Mouse (Mus musculus) layer of hippocampus, adult 2 months (tissue): ENCODE data around the gene Igfbp6. TPM values are rescaled to one million over a fixed set of nuclear protein-coding genes. Genes with fewer than 3 reads are reported as not detected.
A peak's percentile ranks its signal among the peaks of the same experiment; 100 is the strongest.
"Not testable (repeated sequence)": the region's sequence is repeated elsewhere in the genome, so short reads cannot be mapped to it uniquely, and the experiment has no call there.

Experiments used
- DNase-seq, 2 experiments: peaks; one replicate each; pipeline ENCODE4 v3.0.0; 2022; ENCODE audit warnings: low spot score in 2 of 2
- H3K27ac ChIP-seq: fragments of 200-600 bp; 2 replicates; pipeline ENCODE4 v1.8.1; 2022
- H3K4me3 ChIP-seq: fragments of 200-600 bp; 2 replicates; pipeline ENCODE4 v1.8.1; 2022; ENCODE audit warnings: mild to moderate bottlenecking
- CTCF ChIP-seq: fragments of 200-600 bp; conservative IDR thresholded peaks from 2 replicates; pipeline ENCODE4 v1.8.1; 2022; ENCODE audit warnings: antibody characterized with exemption, mild to moderate bottlenecking, moderate library complexity
- total RNA-seq, 2 experiments: library from RNA; stranded (reverse); gene quantifications; 2 replicates each; pipeline ENCODE4 v1.2.3; 2021

Igfbp6 gene
- total RNA-seq, 2 experiments from 2014 or later = 6.9 to 7.7 TPM

GRCm38 (mm10) chr15:102152646-102153045 lies 8.5 kb downstream of the Igfbp6 start:
- no peak for DNase-seq

DNA sequence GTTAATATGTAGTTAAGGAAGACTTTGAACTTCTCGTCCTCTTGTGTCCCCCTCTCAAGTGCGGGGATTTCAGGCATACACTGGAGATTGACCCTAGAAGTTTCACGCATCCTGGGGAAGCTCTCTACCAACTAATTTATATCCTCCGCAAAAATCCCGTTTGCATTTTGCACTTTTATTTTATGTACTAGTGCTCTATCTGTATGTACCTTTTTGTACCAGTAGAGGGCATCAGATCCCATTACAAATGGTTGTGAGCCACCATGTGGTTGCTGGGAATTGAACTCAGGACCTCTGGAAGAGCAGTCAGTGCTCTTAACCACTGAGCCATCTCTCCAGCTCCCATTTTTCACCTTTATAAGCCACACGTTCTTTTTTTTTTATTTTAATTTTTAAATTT lies 10.8 kb downstream of the Igfbp6 start:
- DNase-seq, H3K27ac ChIP-seq, H3K4me3 ChIP-seq: not testable (repeated sequence)
- peak; percentile 47 for TF ChIP-seq CTCF

More at GRCm38 (mm10) chr15:102152646-102153045, 8.5 kb downstream of the Igfbp6 start:
- no peak overlapping the region for H3K4me3 ChIP-seq
- H3K27ac ChIP-seq = no peak overlapping the region
- TF ChIP-seq CTCF = no peak

DNA sequence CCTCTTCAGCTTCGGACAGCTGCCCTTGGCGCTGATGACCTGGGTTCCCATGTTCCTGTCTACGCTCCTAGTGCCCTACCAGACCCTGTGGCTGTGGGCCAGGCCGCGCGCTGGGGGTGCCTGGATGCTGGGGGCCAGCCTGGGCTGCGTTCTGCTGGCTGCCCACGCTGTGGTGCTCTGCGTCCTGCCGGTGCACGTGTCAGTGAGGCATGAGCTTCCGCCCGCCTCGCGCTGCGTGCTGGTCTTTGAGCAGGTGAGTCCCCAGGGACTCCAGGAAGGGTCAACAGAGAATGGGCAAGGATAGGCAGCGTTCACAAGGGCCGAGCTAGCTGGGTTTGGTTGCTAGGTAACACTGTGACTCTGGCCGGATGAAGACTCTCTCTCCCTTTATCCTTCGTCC lies 12.7 kb downstream of the Igfbp6 start:
- Histone ChIP-seq H3K27ac (no peak overlapping the region), H3K4me3 (no peak overlapping the region)
- TF ChIP-seq CTCF = no peak
- no peak for DNase-seq

- no peak overlapping the region for H3K4me3 ChIP-seq
- no peak for DNase-seq
- TF ChIP-seq CTCF = no peak
- no peak overlapping the region for H3K27ac ChIP-seq
Measured at GRCm38 (mm10) chr15:102160415-102161060, 16.4 kb downstream of the Igfbp6 start.

DNA sequence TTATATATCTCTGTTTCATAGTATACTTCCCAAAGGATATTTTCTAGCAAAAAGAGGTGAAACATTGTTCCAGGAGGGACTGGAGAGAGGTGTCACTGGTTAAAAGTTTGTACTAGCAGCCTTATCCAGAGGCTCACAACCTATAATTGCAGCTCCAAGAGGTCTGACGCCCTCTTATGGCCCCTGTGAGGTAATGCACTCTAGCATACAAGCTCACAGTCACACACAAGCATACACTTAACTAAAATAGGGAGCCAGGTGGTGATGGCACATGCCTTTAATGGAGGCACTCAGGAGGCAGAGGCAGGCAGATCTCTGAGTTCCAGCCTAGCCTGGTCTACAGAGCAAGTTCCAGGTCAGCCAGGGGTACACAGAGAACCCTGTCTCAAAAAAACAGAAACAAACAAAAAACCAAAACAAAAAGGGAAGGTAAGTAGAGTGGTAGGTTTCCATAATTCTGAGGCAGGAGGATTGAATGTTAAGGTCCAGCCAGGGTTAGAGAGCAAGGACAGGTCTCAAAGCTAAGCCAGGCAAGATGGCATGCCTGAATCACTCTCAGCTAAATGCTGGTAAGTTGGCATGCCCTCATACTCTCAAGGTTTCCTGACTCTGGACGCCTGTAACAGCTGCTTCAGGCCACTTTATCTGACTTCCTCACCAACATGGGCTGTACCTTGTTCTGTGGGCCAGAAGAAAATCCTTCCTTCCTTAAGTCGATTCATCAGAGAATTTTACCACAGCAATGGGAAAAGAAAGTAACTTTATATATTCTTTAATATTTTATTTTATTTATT lies 19.9 kb downstream of the Igfbp6 start:
- H3K4me3 ChIP-seq = no peak overlapping the region
- peak; percentile 20; the same call in 1 of the 2 replicates for TF ChIP-seq CTCF
- no peak overlapping the region for H3K27ac ChIP-seq
- no peak for DNase-seq

DNA sequence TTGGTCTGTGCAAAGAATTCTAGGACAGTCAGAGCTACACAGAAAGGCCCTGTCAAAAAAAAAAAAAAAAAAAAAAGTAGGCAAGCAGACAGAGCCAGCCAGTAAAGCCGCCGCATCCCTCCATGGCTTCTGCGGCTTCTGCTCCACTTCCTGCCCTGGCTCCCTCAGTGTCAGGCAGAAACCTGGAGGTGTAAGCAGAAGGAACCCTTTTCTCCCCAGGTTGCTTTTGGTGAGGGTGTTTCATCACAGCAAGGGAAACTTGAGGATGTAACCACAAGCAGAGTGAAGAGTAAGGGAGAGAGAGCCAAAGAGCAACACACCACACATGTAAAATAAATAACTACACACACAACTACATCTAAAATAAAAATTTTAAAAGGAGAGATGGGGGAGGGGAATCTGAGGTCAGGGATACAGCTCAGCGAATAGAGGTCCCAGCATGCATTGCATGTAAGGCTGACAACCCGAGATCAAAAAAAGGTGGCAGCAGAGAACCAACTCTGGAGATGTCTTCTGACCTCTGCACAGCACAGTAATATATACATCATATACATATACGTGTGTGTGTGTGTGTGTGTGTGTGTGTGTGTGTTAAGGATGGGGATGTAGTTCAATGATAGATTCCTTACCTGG lies 21.4 kb downstream of the Igfbp6 start:
- TF ChIP-seq CTCF = no peak
- Histone ChIP-seq H3K27ac (no peak overlapping the region), H3K4me3 (no peak overlapping the region)
- no peak for DNase-seq

GRCm38 (mm10) chr15:102167620-102168021 lies 23.5 kb downstream of the Igfbp6 start:
- DNase-seq = no peak
- no peak overlapping the region for H3K27ac ChIP-seq
- no peak overlapping the region for H3K4me3 ChIP-seq
- no peak for TF ChIP-seq CTCF

DNA sequence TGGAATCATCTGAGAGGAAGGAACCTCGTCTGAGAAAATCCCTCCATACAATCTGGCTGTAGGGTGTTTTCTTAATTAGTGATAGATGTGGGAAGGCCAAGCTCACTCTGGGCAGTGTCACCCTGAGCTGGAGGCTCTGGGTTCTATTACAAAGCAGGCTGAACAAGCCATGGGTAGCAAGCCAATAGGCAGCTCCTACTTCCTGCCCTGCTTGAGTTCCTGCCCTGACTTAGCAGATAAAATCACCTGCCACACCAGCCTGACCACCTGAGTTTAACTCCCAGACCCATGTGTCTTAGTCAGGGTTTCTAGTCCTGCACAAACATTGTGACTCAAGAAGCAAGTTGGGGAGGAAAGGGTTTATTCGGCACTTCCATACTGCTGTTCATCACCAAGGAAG lies 24.9 kb downstream of the Igfbp6 start:
- Histone ChIP-seq H3K27ac (no peak overlapping the region), H3K4me3 (no peak overlapping the region)
- no peak for DNase-seq
- TF ChIP-seq CTCF = no peak

DNA sequence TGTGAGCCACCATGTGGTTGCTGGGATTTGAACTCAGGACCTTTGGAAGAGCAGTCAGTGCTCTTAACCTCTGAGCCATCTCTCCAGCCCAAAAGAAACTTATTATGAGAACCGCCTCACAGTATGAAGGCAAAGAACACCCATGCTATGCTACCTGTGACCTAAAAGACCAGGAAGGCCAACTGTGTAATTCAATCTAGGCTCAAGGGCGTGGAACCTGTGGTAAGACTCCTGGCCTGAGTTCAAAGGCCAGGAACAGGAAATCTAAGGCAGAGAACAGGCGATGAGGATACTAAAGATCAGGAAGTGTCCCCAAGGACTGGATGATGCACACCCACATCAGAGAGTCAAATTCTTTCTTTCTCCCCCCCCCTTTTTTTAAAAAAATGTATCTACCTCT lies 29.4 kb downstream of the Igfbp6 start:
- H3K27ac ChIP-seq = no peak overlapping the region
- no peak for TF ChIP-seq CTCF
- DNase-seq = no peak
- H3K4me3 ChIP-seq = no peak overlapping the region

DNA sequence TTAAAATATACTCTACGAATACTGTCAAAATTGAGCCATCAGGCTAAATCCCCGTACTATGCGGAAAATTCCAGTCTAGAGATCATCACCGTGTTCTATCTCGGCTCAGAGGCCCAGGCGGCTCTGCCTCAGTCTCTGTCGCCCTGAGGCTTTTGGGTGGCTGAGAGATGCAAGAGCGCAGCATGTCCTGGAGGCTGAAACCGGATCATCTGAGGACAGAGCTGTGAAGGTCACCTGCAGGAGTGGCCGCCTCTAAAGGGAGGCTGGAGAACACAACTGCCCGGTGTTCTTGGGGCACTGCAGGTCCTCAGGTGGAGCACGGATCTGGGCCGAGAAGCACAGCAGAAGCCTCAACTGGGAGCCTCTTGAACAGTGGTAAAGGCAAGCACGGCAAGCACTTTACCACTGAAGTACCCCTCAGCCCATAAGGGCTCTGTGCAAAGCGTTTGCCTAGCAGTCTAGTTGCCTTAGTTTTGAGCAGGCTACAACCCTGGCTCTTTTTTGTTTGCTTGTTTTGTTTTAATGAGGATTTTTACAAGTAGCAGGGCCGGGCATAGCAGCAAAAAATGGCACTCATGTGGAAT lies 31.7 kb downstream of the Igfbp6 start:
- no peak for DNase-seq
- no peak overlapping the region for H3K4me3 ChIP-seq
- TF ChIP-seq CTCF = no peak
- no peak overlapping the region for H3K27ac ChIP-seq

GRCm38 (mm10) chr15:102176571-102177316 lies 32.6 kb downstream of the Igfbp6 start:
- Histone ChIP-seq H3K4me3 (no peak overlapping the region), H3K27ac (no peak overlapping the region)
- DNase-seq = no peak
- no peak for TF ChIP-seq CTCF

GRCm38 (mm10) chr15:102177417-102177816 lies 33.3 kb downstream of the Igfbp6 start:
- no peak for TF ChIP-seq CTCF
- Histone ChIP-seq H3K27ac (no peak overlapping the region), H3K4me3 (no peak overlapping the region)
- no peak for DNase-seq
